Mouse (Mus musculus): ENCODE measurements around the gene Zbed4. TPM values are rescaled to one million over a fixed set of nuclear protein-coding genes. Genes with fewer than 3 reads are reported as not detected.
"Not testable (repeated sequence)": the region's sequence is repeated elsewhere in the genome, so short reads cannot be mapped to it uniquely, and the experiment has no call there.

Zbed4 gene
- polyA plus RNA-seq, 1 experiment from 2014 or later: 16.1 TPM

GRCm38 (mm10) chr15:88761551-88761950, 10.1 kb downstream of the Zbed4 start:
- H3K4me3 ChIP-seq (ENCODE audit: low read depth, low read length): no peak overlapping the region
- H3K9ac ChIP-seq (ENCODE audit: low read depth, low read length): no peak overlapping the region
- 90% methylated on average over 4 of the region's 4 CpGs for WGBS (ENCODE audit: insufficient replicate concordance)
- no peak overlapping the region for H3K27ac ChIP-seq (ENCODE audit: low read depth, low read length)
- ATAC-seq (replicated peaks; ENCODE audit: insufficient number of reproducible peaks, low FRiP score, low TSS enrichment): no peak
- H3K36me3 ChIP-seq (ENCODE audit: control insufficient read depth, insufficient read depth, low read length): peaks cover 8% of the 10 kb centered on the region; the same call in 1 of the 2 replicates
- H3K27me3 ChIP-seq (ENCODE audit: control insufficient read depth, insufficient read depth, low read length): no peaks in the 10 kb centered on the region
- no peaks in the 10 kb centered on the region for H3K9me3 ChIP-seq (replicated peaks; ENCODE audit: control insufficient read depth, low read length)
- peaks cover 14% of the 10 kb centered on the region for H3K4me1 ChIP-seq (ENCODE audit: control insufficient read depth, insufficient read depth, low read length)
- no peak overlapping the region for H3K4me2 ChIP-seq

- WGBS (ENCODE audit: insufficient replicate concordance): 90% methylated on average over 2 of the region's 2 CpGs
- not testable (repeated sequence) for H3K4me1 ChIP-seq (ENCODE audit: control insufficient read depth, insufficient read depth, low read length); ATAC-seq (replicated peaks; ENCODE audit: insufficient number of reproducible peaks, low FRiP score, low TSS enrichment); H3K9ac ChIP-seq (ENCODE audit: low read depth, low read length); H3K4me3 ChIP-seq (ENCODE audit: low read depth, low read length); H3K27me3 ChIP-seq (ENCODE audit: control insufficient read depth, insufficient read depth, low read length); H3K9me3 ChIP-seq (replicated peaks; ENCODE audit: control insufficient read depth, low read length); H3K27ac ChIP-seq (ENCODE audit: low read depth, low read length); H3K4me2 ChIP-seq
- peaks cover 12% of the 10 kb centered on the region for H3K36me3 ChIP-seq (ENCODE audit: control insufficient read depth, insufficient read depth, low read length)
Measured at GRCm38 (mm10) chr15:88766139-88766538, 14.7 kb downstream of the Zbed4 start.

- H3K9ac ChIP-seq (ENCODE audit: low read depth, low read length): no peak overlapping the region
- H3K9me3 ChIP-seq (replicated peaks; ENCODE audit: control insufficient read depth, low read length): no peaks in the 10 kb centered on the region
- ATAC-seq (replicated peaks; ENCODE audit: insufficient number of reproducible peaks, low FRiP score, low TSS enrichment): no peak
- H3K27ac ChIP-seq (ENCODE audit: low read depth, low read length): no peak overlapping the region
- no peaks in the 10 kb centered on the region for H3K4me1 ChIP-seq (ENCODE audit: control insufficient read depth, insufficient read depth, low read length)
- WGBS (ENCODE audit: insufficient replicate concordance): 89% methylated on average over 1 of the region's 1 CpGs
- H3K27me3 ChIP-seq (ENCODE audit: control insufficient read depth, insufficient read depth, low read length): no peaks in the 10 kb centered on the region
- no peak overlapping the region for H3K4me3 ChIP-seq (ENCODE audit: low read depth, low read length)
- no peak overlapping the region for H3K4me2 ChIP-seq
- peaks cover 10% of the 10 kb centered on the region for H3K36me3 ChIP-seq (ENCODE audit: control insufficient read depth, insufficient read depth, low read length)
Measured at GRCm38 (mm10) chr15:88768537-88768936, 17.1 kb downstream of the Zbed4 start.

GRCm38 (mm10) chr15:88774630-88775029, 23.2 kb downstream of the Zbed4 start:
- not testable (repeated sequence) for ATAC-seq (replicated peaks; ENCODE audit: insufficient number of reproducible peaks, low FRiP score, low TSS enrichment); H3K4me1 ChIP-seq (ENCODE audit: control insufficient read depth, insufficient read depth, low read length); H3K4me3 ChIP-seq (ENCODE audit: low read depth, low read length); H3K27me3 ChIP-seq (ENCODE audit: control insufficient read depth, insufficient read depth, low read length); H3K4me2 ChIP-seq; H3K27ac ChIP-seq (ENCODE audit: low read depth, low read length); H3K9ac ChIP-seq (ENCODE audit: low read depth, low read length); H3K36me3 ChIP-seq (ENCODE audit: control insufficient read depth, insufficient read depth, low read length); H3K9me3 ChIP-seq (replicated peaks; ENCODE audit: control insufficient read depth, low read length)
- WGBS (ENCODE audit: insufficient replicate concordance): 87% methylated on average over 5 of the region's 5 CpGs

- no peak overlapping the region for H3K9ac ChIP-seq (ENCODE audit: low read depth, low read length)
- WGBS (ENCODE audit: insufficient replicate concordance): 80% methylated on average over 4 of the region's 4 CpGs
- ATAC-seq (replicated peaks; ENCODE audit: insufficient number of reproducible peaks, low FRiP score, low TSS enrichment): no peak
- no peak overlapping the region for H3K4me3 ChIP-seq (ENCODE audit: low read depth, low read length)
- no peaks in the 10 kb centered on the region for H3K4me1 ChIP-seq (ENCODE audit: control insufficient read depth, insufficient read depth, low read length)
- H3K36me3 ChIP-seq (ENCODE audit: control insufficient read depth, insufficient read depth, low read length): no peaks in the 10 kb centered on the region; the same call in 1 of the 2 replicates
- no peak overlapping the region for H3K27ac ChIP-seq (ENCODE audit: low read depth, low read length)
- no peaks in the 10 kb centered on the region for H3K9me3 ChIP-seq (replicated peaks; ENCODE audit: control insufficient read depth, low read length)
- no peaks in the 10 kb centered on the region for H3K27me3 ChIP-seq (ENCODE audit: control insufficient read depth, insufficient read depth, low read length)
- H3K4me2 ChIP-seq: no peak overlapping the region
Measured at GRCm38 (mm10) chr15:88792140-88792850, 40.8 kb downstream of the Zbed4 start.

GRCm38 (mm10) chr15:88794729-88795128, 43.3 kb downstream of the Zbed4 start:
- H3K27me3 ChIP-seq (ENCODE audit: control insufficient read depth, insufficient read depth, low read length); H3K36me3 ChIP-seq (ENCODE audit: control insufficient read depth, insufficient read depth, low read length); H3K9ac ChIP-seq (ENCODE audit: low read depth, low read length); H3K4me1 ChIP-seq (ENCODE audit: control insufficient read depth, insufficient read depth, low read length); H3K27ac ChIP-seq (ENCODE audit: low read depth, low read length); ATAC-seq (replicated peaks; ENCODE audit: insufficient number of reproducible peaks, low FRiP score, low TSS enrichment); H3K9me3 ChIP-seq (replicated peaks; ENCODE audit: control insufficient read depth, low read length); H3K4me2 ChIP-seq; H3K4me3 ChIP-seq (ENCODE audit: low read depth, low read length): not testable (repeated sequence)
- 88% methylated on average over 4 of the region's 5 CpGs for WGBS (ENCODE audit: insufficient replicate concordance)

- peaks cover 3% of the 10 kb centered on the region; the same call in 1 of the 2 replicates for H3K36me3 ChIP-seq (ENCODE audit: control insufficient read depth, insufficient read depth, low read length)
- H3K4me3 ChIP-seq (ENCODE audit: low read depth, low read length): no peak overlapping the region
- 82% methylated on average over 11 of the region's 11 CpGs for WGBS (ENCODE audit: insufficient replicate concordance)
- no peaks in the 10 kb centered on the region for H3K27me3 ChIP-seq (ENCODE audit: control insufficient read depth, insufficient read depth, low read length)
- ATAC-seq (replicated peaks; ENCODE audit: insufficient number of reproducible peaks, low FRiP score, low TSS enrichment): no peak
- no peak overlapping the region for H3K27ac ChIP-seq (ENCODE audit: low read depth, low read length)
- no peaks in the 10 kb centered on the region for H3K9me3 ChIP-seq (replicated peaks; ENCODE audit: control insufficient read depth, low read length)
- H3K9ac ChIP-seq (ENCODE audit: low read depth, low read length): no peak overlapping the region
- H3K4me1 ChIP-seq (ENCODE audit: control insufficient read depth, insufficient read depth, low read length): no peaks in the 10 kb centered on the region
- H3K4me2 ChIP-seq: no peak overlapping the region
Measured at GRCm38 (mm10) chr15:88799950-88800371, 48.5 kb downstream of the Zbed4 start.

- WGBS (ENCODE audit: insufficient replicate concordance): 75% methylated on average over 6 of the region's 6 CpGs
- Histone ChIP-seq H3K36me3 (ENCODE audit: control insufficient read depth, insufficient read depth, low read length) (peaks cover 10% of the 10 kb centered on the region), H3K9me3 (replicated peaks; ENCODE audit: control insufficient read depth, low read length) (no peaks in the 10 kb centered on the region), H3K4me1 (ENCODE audit: control insufficient read depth, insufficient read depth, low read length) (no peaks in the 10 kb centered on the region), H3K4me3 (ENCODE audit: low read depth, low read length) (no peak overlapping the region), H3K27ac (ENCODE audit: low read depth, low read length) (no peak overlapping the region), H3K9ac (ENCODE audit: low read depth, low read length) (no peak overlapping the region), H3K4me2 (no peak overlapping the region), H3K27me3 (ENCODE audit: control insufficient read depth, insufficient read depth, low read length) (no peaks in the 10 kb centered on the region)
- no peak for ATAC-seq (replicated peaks; ENCODE audit: insufficient number of reproducible peaks, low FRiP score, low TSS enrichment)
Measured at GRCm38 (mm10) chr15:88800921-88801354, 49.5 kb downstream of the Zbed4 start.

- Histone ChIP-seq H3K9ac (ENCODE audit: low read depth, low read length) (no peak overlapping the region), H3K4me3 (ENCODE audit: low read depth, low read length) (no peak overlapping the region), H3K9me3 (replicated peaks; ENCODE audit: control insufficient read depth, low read length) (no peaks in the 10 kb centered on the region), H3K4me1 (ENCODE audit: control insufficient read depth, insufficient read depth, low read length) (no peaks in the 10 kb centered on the region), H3K4me2 (no peak overlapping the region), H3K27ac (ENCODE audit: low read depth, low read length) (no peak overlapping the region), H3K27me3 (ENCODE audit: control insufficient read depth, insufficient read depth, low read length) (no peaks in the 10 kb centered on the region), H3K36me3 (ENCODE audit: control insufficient read depth, insufficient read depth, low read length) (peaks cover 12% of the 10 kb centered on the region)
- 89% methylated on average over 3 of the region's 3 CpGs for WGBS (ENCODE audit: insufficient replicate concordance)
- no peak for ATAC-seq (replicated peaks; ENCODE audit: insufficient number of reproducible peaks, low FRiP score, low TSS enrichment)
Measured at GRCm38 (mm10) chr15:88801903-88802302, 50.4 kb downstream of the Zbed4 start.
